Mouse (Mus musculus): ENCODE results near the gene Zbtb43. TPM values are rescaled to one million over a fixed set of nuclear protein-coding genes. Genes with fewer than 3 reads are reported as not detected.

The Zbtb43 gene
- 3.7 and 4.3 TPM in 2 replicates for polyA plus RNA-seq (2012; rRNA removed)

GRCm38 (mm10) chr2:33468466-33469097 is at the start of gene Zbtb43:
Gene Zbtb43, minus strand, starts transcription at chr2:33468559.

DNA sequence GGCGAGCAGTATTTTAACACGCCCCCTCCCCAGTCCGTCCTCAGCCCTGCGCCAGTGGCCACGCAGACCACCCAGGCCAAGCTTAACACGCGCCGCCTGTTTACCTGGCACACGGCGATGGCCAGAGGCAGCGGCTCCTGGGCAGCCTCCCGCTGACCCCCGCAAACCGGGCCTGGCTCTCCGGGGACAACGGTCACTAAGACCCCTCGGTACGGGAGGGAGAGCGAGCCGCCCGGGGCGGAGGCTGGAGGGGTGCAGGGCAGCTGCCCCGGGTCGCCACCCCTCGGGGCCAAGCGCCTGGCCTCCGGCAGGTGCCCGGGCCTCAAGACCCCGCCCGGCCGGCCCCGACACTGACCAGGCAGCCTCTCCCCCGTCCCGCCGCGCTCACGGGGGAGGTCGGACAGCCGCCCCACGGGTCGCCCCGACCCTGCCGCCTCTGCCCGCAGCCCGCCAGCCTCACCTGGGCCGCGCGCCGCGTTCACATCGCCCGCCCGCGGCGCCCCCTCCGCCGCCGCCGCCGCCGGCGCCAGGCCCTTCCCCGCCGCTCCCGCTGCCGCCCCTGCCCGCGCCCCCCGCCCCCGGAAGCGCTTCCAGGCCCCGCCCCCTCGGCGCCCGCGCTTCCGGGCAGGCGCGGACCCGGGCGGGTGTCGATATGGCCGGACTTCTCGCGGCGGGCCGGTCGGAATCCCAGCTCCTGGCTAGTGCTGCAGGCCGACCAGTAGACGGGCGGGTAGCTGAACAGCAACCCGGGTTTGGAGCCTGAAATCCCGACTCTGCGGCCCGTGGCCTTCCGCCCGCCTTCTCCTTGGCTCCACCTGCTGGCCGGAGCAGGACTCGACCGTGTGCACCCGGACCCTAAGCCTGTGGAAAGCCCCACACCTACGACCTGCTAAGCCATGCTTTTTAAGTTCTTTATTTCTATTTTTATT is 37.3 kb downstream of the Zbtb43 start, which contains the start of gene Zbtb34:
Gene Zbtb34 (minus strand): TSS at position 554 of the 929 bp plus-strand sequence.

Other genes with a start within 250 kb of the Zbtb43 start
- gene Ralgps1, start 97.1 kb downstream of the Zbtb43 start, polyA plus RNA-seq (2012; rRNA removed): 0.68 and 0.80 TPM in 2 replicates
- 3.7 and 4.6 TPM in 2 replicates for gene Zbtb34, start 37.2 kb downstream of the Zbtb43 start, polyA plus RNA-seq (2012; rRNA removed)
- 0.01 and 0.07 TPM in 2 replicates for gene Lmx1b, start 172.0 kb upstream of the Zbtb43 start, polyA plus RNA-seq (2012; rRNA removed)